Mouse (Mus musculus) lung, adult 2 months (tissue): ENCODE measurements around the gene Fmnl2.

ENCODE experiments used
- CTCF ChIP-seq: fragments of 200-500 bp; IDR thresholded peaks from 2 replicates; pipeline ENCODE4 v1.5.1; 2011; ENCODE audit warnings: mild to moderate bottlenecking, low read length, control low read depth; ENCODE audit not compliant: insufficient read depth
- POLR2A ChIP-seq: fragments of 200-500 bp; IDR thresholded peaks from 2 replicates; pipeline ENCODE4 v1.6.1; 2011; ENCODE audit warnings: low read depth, mild to moderate bottlenecking, control low read depth, low read length, borderline replicate concordance; ENCODE audit errors: extremely low read depth

DNA sequence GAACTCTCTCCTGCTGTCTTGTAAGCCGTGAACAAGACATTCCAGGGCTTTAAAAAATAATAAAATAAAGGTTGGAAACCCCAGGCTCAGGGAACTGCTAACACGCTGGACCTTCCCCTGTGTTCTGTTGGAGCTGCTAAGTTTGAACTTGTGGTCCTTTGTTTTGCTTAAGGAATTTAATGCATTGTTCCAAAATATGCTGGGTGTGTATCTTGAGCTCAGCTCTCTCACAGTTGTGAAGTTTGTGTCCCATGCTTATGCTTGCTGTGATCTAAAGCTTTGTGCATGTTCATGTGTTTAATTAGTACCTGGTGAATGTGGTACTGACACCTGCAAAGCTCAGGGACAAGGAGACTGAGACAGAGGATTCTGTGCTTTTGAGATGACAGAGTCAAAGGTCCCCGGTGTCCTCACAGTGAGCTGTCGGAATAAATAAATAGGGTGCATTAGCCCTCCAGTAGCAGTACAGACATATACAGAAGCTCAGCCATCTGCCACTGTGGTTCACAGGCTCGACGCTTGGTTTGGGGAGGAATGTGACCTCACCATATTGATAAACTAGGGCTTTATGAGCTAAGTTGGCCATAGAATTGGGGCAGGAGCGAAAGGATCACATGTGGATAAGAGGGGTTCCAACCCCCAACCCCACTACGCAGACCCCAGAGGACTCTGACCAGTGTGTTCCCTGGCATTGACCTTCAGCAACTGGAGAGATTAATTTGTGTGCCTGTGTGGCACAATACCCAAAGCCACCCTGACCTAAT, 100.3 kb downstream of the Fmnl2 start:
- TF ChIP-seq CTCF, result no peak
- no peak for TF ChIP-seq POLR2A
